Mouse (Mus musculus): Measurements from ENCODE around the gene Iqgap2.

DNA sequence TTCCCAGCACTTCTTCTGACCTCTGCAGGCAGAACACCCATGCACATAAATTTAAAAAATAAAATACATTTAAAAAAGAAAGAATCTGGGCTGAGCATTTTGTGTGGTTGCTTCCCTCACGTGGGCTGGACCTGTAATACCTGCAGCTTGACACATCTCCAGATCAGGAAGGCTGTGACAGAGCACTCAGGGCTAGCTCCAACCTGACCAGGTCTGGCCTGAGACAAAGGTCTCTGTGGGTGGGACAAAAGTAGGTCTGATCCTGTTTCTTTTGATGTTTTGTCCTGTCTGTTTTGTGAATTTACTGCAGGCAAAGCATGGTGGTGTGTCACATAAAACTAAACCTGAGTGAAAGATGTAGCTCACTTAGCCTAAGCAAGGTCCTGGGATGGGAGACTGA, 309.9 kb downstream of the Iqgap2 start:
- no peak for TF ChIP-seq CTCF (conservative IDR thresholded peaks at IDR 0.05; ENCODE audit: insufficient read depth, insufficient read length, low read depth, low read length)
- no peak for TF ChIP-seq POLR2A (IDR thresholded peaks at IDR 0.05; ENCODE audit: low read depth, low read length)
